Mouse (Mus musculus) forelimb bud, embryonic 11.5 days (tissue): ENCODE measurements around the gene Gjc2.

Source experiments
- DNase-seq: peaks from one replicate; pipeline ENCODE4 v3.0.0-alpha.2; 2012; ENCODE audit warnings: low read depth, low spot score

Gjc2 gene

DNA sequence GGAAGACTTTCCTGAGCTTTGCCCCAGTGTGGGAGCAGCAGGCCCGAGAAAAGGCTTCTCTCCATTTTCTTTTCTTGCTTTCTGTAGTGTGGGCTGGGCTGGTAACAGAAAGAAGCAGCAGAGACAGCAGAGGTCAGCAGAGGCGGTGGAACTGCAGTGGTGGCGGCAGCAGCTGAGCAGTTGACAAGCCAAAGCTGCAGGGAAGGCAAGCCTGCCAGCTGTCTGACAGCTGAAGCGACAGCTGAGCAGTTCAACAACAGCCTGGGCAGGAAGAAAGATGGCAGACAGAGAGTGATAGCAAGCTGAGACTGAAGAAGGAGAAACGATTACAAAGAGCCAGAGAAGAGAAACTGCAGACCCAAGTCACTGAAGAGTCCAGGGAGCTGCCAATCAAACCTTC, 21.6 kb downstream of the Gjc2 start:
- DNase-seq, result no peak

DNA sequence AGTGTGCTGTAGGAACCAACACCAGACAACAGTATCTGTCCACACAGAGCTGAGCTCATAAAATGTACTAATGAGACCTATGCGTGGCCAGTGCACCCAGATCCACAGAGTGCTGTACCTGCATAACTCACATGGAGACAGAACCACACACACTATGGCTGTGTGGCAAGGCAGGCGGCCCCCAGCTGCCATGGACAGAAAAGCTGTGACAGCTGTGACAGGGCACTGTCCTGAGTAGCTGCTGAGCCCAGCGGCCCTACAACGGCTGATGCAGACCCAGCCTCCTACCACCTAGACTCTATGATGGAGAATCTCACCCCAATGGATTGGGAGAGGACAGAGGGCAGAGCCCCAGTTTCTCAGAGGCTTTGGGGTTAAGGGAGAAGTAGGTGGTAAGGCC, 23.5 kb downstream of the Gjc2 start:
- no peak for DNase-seq

DNA sequence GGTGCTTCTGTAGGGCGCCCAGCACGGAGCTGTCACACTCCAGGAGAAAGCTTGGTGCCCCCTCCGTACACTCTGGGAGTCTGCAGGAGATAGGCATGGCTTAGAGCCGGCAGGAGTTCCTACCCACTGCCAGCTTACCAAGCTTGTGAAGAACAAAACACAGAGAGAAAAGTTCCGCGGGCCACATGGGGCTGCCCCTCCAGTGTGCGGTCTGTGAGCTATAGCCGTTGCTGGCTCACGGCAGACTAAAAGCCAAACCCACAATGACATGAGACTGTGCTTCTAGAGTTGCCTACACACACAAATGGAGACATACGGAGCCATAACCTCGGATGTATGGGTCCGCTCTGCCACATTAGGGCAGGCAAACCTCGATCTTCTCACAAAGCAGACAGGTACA, 23.9 kb downstream of the Gjc2 start:
- no peak for DNase-seq

DNA sequence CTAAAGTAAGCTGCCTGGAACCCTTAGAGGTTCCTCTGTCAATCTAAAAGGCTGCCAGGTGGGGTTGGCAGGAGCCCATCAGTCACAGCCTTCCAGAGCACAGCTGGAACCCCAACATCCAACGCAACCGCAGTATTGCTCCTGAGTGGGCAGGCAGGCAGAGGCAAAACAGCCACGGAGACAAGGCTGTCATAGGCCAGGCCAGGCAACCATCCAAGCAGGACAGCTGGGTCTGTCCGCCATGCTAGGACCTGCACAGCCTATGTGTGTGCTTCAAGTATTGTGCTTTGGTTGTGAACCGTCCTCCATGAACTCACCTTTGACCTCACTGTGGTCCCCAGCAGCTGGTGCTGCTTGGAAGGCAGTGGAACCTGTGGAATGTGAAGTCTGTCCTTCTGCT, 27.1 kb downstream of the Gjc2 start:
- no peak for DNase-seq

- no peak for DNase-seq
These were observed 28.8 kb downstream of the Gjc2 start for GRCm38 (mm10) chr11:59154220-59154619.

DNA sequence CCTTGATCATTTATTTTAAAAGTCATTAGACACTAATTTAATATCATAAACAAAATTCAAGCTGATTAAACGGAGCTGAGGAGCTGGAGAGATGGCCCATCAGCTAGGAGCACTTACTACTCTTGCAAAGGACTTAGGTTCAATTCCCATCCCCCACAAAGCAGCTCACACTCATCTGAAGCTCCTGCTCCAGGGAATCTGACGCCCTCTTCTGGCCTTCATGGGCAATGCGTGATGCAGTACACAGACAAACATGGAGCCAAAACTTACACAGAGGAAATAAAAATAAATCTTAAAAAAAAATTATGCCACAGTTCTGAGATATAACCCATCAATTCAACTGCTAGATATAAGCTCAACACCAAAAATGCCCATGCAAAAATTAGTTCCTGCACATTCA, 31.3 kb downstream of the Gjc2 start:
- DNase-seq, result no peak

- no peak for DNase-seq
These were observed 33.7 kb downstream of the Gjc2 start for GRCm38 (mm10) chr11:59149302-59149701.

GRCm38 (mm10) chr11:59142962-59143361, 40.1 kb downstream of the Gjc2 start:
- DNase-seq, result no peak

DNA sequence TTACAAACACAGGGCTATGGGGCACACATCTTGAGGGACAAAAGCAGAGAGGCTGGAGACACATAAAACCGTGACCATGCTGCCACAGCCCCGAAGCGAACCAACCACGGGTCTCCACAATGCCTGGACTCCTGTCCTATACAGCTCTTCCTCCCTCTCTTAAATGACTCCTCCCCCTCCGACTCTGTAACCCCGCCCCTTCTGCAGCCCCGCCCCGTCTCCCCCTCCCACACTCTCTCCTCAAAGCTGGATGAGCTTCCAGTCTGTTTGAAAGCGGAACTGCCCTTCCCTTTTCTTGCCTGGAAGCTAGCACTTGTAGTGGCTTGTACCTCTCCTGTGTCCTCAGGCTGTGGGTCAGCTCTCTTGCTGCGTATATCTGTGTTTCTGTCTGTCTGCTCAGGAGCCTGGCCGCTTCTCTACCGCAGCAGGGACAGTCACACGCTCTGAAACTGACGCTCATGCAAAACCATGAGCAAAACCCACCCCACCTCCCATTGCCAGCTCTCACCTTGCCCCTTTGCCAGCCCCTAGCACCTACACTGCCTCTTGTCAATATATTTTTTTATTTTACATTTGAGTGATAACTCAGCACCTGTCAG, 41.1 kb downstream of the Gjc2 start:
- no peak for DNase-seq

GRCm38 (mm10) chr11:59138537-59139486, 44.2 kb downstream of the Gjc2 start:
- no peak for DNase-seq

- DNase-seq, result no peak
These were observed 45.9 kb downstream of the Gjc2 start for GRCm38 (mm10) chr11:59136994-59137706.

DNA sequence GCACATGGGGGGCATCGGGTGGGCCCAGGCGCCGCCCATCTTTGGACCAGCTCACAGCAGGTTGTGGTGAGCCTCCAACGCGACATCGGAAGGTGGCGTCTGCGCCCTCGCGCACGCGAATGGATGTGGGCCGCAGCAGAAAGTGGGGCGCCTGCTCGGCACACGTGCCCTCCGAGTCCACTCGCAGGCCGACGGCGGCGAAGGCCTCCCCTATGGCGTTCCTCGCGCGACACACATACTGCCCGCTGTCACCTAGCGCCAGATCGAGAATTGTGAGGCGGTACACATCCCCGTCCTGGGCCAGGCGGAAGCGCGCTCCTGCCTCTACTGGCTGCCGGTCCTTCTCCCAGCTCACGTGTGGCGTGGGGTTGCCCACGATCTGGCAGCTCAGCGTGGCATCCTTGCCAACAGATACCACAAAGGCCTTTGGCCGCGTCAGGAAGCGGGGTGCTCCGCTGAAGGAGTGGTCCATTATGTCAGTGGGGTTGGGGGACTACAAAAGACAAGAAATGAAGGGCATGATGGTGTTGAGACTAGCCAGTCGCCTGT, 47.0 kb downstream of the Gjc2 start, which contains the start of gene Obscn:
TSS of gene Obscn (minus strand) at position 499 of the 549 bp plus-strand sequence.
- no peak for DNase-seq

DNA sequence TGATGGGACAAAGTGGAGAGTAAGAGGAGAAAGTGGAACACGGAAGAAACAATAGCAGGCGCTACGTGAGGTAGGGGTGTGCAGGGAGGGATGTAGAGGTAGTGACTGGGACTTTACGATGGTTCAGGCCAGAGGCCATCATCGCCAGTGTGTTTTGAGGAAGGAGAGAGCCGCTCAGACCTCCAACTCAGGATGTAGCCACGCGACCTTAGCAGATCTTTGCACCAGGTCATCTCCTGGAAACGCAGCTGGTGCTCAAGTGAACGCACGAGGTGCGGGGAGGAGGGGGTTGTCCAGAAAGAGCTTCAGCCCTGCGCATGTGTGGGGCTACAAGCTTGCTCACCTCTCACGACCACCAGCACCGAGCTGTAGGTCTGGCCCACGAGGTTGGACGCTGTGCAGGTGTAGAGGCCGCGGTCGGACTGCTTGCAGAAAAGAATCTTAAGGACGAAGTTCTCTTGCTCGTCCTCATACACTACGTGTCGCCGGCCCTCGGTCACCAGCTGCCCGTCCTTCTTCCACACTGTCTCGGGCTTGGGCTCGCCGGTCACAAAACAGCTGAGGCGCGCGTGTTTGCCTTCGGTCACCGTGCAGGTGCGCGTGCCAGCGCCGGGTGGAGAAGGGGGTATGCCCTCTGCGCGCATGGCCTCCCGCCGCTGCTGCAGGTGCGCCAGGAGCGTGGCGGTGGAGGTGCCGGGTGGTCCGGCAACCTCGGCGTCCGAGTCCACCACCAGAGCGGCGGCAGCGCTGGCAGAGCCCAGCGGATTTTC, 47.8 kb downstream of the Gjc2 start:
- no peak for DNase-seq

DNA sequence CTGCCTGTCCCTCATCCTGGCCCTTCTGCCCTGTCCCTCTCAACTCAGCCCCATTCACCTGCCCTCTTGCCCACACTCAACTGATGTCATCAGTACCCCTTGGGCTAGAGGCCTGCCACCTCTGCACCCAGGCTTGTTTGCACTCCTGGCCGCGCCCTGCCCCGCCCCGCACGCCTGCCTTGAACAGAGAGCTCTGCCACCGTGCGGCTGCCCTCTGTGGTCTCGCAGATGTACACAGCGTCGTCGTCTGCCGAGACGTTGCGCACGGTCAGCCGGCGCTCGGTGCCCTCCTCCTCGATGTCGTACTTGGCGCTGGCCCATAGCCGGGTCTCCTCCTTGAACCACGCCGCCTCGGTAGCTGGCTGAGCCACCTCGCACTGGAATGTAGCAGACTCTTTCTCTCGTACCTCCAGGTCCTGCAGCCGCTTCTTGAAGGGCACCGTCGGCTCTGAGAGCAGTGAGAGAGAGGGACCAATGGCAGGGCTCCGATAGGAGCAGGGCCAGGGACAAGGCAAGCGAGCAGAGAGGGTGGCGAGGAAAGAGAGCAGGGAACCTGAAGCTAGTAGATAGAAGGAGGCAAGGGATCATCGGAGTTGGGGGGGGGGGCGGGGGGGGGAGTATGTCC, 48.5 kb downstream of the Gjc2 start:
- DNase-seq, result no peak

DNA sequence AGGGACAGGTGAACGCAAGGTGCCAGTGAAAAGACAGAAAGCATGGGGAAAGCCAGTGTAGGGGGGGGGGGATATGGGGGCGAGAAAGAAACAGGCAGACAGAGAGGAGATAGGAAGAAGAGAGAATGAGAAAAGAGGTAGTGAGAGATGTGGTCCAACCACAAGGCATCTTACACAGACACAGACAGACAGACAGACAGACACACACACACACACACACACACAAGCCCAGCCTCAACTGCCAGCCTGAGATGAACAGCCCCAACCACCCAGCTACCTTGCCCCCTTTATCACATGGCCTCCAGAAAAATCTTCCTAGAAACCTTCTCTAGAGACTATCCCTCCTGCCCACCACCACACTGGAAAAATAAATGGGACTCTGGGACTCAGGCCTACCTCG, 50.9 kb downstream of the Gjc2 start:
- no peak for DNase-seq

DNA sequence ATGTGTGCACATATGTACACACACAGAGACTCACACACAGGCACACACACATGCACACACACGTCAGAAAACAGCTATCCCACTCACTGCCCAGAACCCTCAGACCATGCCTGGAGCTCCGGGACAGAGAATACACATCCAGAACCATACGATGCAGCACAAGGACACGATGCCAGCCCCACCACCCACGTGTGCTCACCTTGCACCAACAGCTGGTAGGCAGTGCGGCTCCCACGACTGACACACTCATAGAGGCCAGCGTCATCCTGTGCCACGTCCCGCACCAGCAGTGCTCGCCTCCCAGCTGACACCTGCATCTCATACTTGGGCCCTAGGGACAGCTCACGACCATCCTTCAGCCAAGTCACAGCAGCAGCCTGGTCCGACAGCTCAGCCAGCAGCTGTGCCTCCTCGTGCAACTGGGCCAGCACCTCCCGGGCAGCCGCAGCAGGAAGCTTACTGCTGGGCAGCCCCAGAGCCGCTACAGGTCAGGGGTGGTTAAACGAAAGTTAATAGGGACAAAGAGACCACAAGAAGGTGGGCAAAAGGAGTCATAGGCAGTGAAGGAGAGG, 51.6 kb downstream of the Gjc2 start:
- DNase-seq, result no peak

GRCm38 (mm10) chr11:59130782-59131181, 52.2 kb downstream of the Gjc2 start:
- DNase-seq, result no peak
